Mouse (Mus musculus) small intestine, adult 2 months (tissue): Measurements from ENCODE around the gene Ccdc162. TPM values are rescaled to one million over a fixed set of nuclear protein-coding genes. Genes with fewer than 3 reads are reported as not detected.
A peak's percentile ranks its signal among the peaks of the same experiment; 100 is the strongest.
"Not testable (repeated sequence)": the region's sequence is repeated elsewhere in the genome, so short reads cannot be mapped to it uniquely, and the experiment has no call there.

ENCODE experiments used
- H3K27ac ChIP-seq: fragments of 200-500 bp; 2 replicates; pipeline ENCODE4 v1.5.1; 2012; ENCODE audit warnings: low read depth, low read length, control low read depth, inconsistent platforms; ENCODE audit not compliant: insufficient read depth
- H3K27me3 ChIP-seq: fragments of 200-500 bp; 2 replicates; pipeline ENCODE4 v1.6.1; 2012; ENCODE audit warnings: mild to moderate bottlenecking, moderate library complexity, low read length, inconsistent platforms; ENCODE audit not compliant: control insufficient read depth, insufficient read depth
- H3K36me3 ChIP-seq: fragments of 200-500 bp; 2 replicates; pipeline ENCODE4 v1.6.1; 2012; ENCODE audit warnings: mild to moderate bottlenecking, low read length, control low read depth, inconsistent platforms; ENCODE audit not compliant: control insufficient read depth, insufficient read depth
- H3K4me1 ChIP-seq: fragments of 200-500 bp; 2 replicates; pipeline ENCODE4 v1.6.1; 2012; ENCODE audit warnings: low read length, inconsistent platforms, mixed read lengths; ENCODE audit not compliant: control insufficient read depth, insufficient read depth, insufficient read length
- H3K4me3 ChIP-seq: fragments of 200-500 bp; 2 replicates; pipeline ENCODE4 v1.5.1; 2012; ENCODE audit warnings: low read depth, mild to moderate bottlenecking, control low read depth, inconsistent platforms, low read length, moderate library complexity
- CTCF ChIP-seq: fragments of 200-500 bp; IDR thresholded peaks from 2 replicates; pipeline ENCODE4 v1.5.1; 2012; ENCODE audit warnings: low read depth, mild to moderate bottlenecking, control low read depth, inconsistent platforms, low read length, moderate library complexity, mixed read lengths; ENCODE audit not compliant: insufficient replicate concordance, insufficient read length; ENCODE audit errors: extremely low read depth
- POLR2A ChIP-seq: fragments of 200-500 bp; IDR thresholded peaks from 2 replicates; pipeline ENCODE4 v1.6.1; 2012; ENCODE audit warnings: low read depth, mild to moderate bottlenecking, control low read depth, inconsistent platforms, low read length, moderate library complexity
- WGBS: fragments of 180-500 bp; shearing (Covaris S2); methylation state at CpG from one replicate; pipeline ENCODE4 v1.1.7; 2018; 5-methylcytosine and 5-hydroxymethylcytosine counted together
- polyA plus RNA-seq: library from polyadenylated mRNA; depleted of rRNA; stranded (reverse); fragments of >200 nt; gene quantifications from 2 replicates; pipeline ENCODE4 v1.2.3, GENCODE M21; 2012

Ccdc162 gene
- polyA plus RNA-seq, 1 experiment = 0.08 TPM

DNA sequence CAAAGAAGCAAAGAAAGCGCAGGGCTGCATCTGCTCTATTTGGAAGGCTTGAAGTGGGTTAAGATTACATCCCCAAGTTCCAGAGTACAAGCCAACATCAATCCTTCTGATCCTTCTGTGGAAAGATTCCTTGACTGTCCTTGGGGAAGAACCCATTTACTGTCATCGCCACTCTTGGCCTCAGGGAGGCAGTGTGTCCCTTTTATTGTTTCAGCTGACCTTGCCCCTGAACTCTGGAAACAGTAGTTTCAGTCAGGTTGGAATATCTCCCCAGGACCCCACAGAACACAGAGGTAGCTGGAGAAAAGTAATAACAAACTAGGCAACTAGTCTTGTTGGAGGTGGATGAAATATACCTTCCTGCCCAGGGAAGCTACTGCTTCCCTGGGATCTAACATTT lies 207.3 kb downstream of the Ccdc162 start:
- TF ChIP-seq POLR2A = no peak
- TF ChIP-seq CTCF = peak; percentile 35; the same call in 1 of the 2 replicates
- whole genome bisulfite sequencing = 50% methylated on average over 2 of the region's 2 CpGs
- Histone ChIP-seq H3K27me3 (no peaks in the 10 kb centered on the region), H3K4me3 (no peak overlapping the region), H3K4me1 (no peaks in the 10 kb centered on the region), H3K27ac (no peak overlapping the region), H3K36me3 (no peaks in the 10 kb centered on the region)

DNA sequence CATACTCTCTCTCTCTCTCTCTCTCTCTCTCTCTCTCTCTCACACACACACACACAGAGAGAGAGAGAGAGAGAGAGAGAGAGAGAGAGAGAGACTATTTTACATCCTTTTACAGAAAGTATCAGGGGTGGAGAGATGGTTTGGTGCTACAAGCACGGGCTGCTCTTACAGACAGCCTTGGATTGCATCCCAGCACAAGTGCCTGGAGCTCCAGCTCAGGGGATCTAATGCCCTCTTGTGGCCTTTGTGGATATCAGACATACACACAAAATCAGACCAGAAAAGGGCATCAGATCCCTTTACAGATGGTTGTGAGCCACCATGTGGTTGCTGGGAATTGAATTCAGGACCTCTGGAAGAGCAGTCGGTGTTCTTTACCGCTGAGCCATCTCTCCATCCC lies 211.0 kb downstream of the Ccdc162 start:
- not testable (repeated sequence) for H3K27me3 ChIP-seq, H3K36me3 ChIP-seq, H3K27ac ChIP-seq, H3K4me1 ChIP-seq, H3K4me3 ChIP-seq
- TF ChIP-seq CTCF = peak; percentile 71; the same call in 1 of the 2 replicates
- WGBS = 4% methylated on average over 3 of the region's 3 CpGs

DNA sequence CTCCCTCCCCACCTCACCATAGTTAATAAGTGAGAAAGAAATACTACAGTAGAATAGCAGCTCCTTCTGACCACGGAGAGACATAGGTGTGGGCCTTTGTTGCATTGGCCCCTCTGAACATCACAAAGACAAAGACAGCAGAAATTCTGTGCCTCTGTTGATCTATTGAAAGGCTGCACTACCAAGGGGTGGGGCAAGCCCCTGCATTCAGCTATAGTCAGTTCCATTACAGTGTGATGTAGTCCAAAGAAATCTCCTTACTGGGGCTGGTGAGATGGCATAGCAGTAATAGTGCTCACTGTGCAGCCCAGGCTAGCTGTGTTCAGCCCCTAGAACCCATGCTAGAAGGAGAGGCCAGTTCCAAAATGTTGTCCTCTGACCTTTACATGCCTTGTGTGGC lies 211.4 kb downstream of the Ccdc162 start:
- Histone ChIP-seq H3K27ac (no peak overlapping the region), H3K4me1 (no peaks in the 10 kb centered on the region), H3K4me3 (no peak overlapping the region), H3K36me3 (no peaks in the 10 kb centered on the region), H3K27me3 (no peaks in the 10 kb centered on the region)
- no peak for TF ChIP-seq POLR2A
- no peak for TF ChIP-seq CTCF
- 88% methylated on average over 1 of the region's 1 CpGs for WGBS

DNA sequence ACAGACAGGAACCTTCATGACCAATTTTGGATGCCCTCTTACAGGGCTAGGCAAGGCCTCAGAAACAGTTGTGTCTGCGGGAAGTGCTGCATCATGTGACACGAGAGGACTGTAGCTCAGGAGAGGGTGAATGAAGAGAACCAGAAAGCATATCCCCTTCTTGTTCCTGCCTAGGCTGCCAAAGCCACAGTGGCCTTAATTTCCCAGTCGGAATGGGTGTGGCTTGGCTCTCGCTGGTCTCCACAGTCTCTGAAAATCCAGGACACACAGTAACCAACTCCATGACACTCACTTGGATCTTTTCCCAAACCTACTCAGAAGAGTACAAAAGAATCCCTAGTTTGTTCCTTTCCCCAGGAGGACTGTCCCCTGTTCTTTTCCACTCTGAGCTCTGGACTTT lies 215.5 kb downstream of the Ccdc162 start:
- TF ChIP-seq CTCF (no peak), POLR2A (no peak)
- Histone ChIP-seq H3K4me1 (no peaks in the 10 kb centered on the region), H3K27ac (no peak overlapping the region), H3K27me3 (no peaks in the 10 kb centered on the region), H3K36me3 (no peaks in the 10 kb centered on the region), H3K4me3 (no peak overlapping the region)
- WGBS = 34% methylated on average over 4 of the region's 4 CpGs

DNA sequence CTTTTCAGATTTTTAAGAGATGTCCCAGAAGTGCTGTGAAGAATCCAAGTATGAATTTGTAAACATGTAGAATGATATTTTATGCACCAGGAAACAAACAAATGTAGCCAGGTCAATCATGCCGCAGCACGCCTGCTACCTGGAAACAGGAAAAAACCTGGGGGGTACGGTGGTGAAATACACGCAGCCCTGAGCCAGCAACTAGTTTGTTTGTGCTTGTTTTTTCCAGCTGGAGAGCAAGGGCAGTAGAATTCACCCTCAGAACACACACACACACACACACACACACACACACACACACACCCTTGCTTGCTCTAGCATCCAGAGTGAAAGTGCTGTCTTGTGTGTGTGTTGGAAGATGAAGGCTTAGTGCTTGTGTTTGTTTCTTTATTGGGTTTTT lies 225.3 kb downstream of the Ccdc162 start:
- TF ChIP-seq POLR2A (no peak), CTCF (no peak)
- peaks cover 19% of the 10 kb centered on the region for H3K36me3 ChIP-seq
- no peaks in the 10 kb centered on the region for H3K27me3 ChIP-seq
- no peak overlapping the region for H3K4me3 ChIP-seq
- H3K27ac ChIP-seq = no peak overlapping the region
- WGBS = 10% methylated on average over 4 of the region's 4 CpGs
- peaks cover 19% of the 10 kb centered on the region for H3K4me1 ChIP-seq

DNA sequence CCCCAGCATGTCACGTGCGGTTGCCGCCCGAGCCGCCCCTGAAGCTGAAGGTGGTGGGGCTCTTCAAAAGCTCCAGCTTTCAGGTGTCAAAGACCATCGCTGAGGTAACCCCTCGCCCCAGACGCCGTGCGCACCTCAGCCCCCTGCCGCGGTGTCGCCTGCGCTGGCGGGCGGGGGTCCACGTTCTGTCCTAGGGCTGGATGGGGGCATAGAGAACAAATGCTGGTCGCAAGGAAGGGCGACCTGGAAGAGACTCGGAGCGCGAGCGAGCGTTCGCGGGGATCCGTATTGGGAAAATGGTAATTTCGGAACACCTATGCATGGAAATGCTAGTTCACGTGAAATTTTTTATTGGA lies 225.9 kb downstream of the Ccdc162 start:
- Histone ChIP-seq H3K4me3 (peak overlapping the region; percentile 85), H3K27ac (no peak overlapping the region), H3K4me1 (peaks cover 19% of the 10 kb centered on the region), H3K36me3 (peaks cover 25% of the 10 kb centered on the region), H3K27me3 (no peaks in the 10 kb centered on the region)
- under 1% methylated on average over 29 of the region's 29 CpGs for WGBS
- TF ChIP-seq CTCF (no peak), POLR2A (no peak)

DNA sequence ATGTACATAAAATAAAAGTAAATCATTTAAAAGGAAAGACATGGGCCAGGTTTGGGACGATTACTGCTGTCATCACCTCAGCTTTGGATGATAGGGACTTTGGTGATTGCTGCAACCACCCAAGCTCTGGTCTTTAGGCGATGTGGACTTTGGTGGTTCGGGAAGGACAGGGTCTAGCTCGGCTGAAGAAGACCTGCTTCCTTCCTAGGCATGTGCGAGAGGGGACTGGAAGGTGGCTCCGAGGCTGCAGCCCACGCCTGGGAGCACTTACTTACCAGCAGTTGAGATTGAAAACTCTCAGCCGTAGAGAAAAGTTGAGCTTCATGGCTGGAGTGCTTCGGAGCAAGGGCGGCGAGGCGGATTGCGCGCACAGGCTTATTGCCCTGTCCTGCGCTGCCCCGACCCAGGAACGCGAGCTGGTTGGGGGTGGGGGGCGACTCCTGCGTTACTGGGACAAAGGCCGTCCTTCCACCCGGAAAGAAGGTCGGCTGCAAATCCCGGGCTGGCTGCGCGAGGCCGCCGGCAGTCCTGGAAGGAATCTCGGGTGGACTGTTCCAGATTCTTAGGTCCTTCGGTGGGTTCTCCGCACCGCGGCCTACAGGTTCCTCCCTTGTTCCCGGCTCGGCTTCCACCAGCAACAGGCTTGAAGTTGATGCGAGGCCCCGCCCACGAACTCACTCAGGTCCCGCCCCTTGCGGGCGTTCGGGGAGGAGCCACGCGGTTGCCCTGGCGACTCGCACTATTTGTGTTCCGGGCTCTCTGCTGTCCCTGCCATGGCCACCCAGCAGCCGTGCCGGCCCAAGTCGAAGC lies 226.5 kb downstream of the Ccdc162 start, which contains the start of the genes Smpd2 and Ppil6:
TSS of gene Smpd2 (minus strand) at position 662 of the 810 bp plus-strand sequence.
TSS of gene Ppil6 (plus strand) at position 732 of the 810 bp plus-strand sequence.
- peaks cover 19% of the 10 kb centered on the region for H3K4me1 ChIP-seq
- TF ChIP-seq POLR2A = peak; percentile 92
- TF ChIP-seq CTCF = no peak
- WGBS = under 1% methylated on average over 50 of the region's 50 CpGs
- H3K4me3 ChIP-seq = peak within 1 kb of the TSS; percentile 85
- H3K27ac ChIP-seq = peak within 1 kb of the TSS; percentile 87
- no peaks in the 10 kb centered on the region for H3K27me3 ChIP-seq
- peaks cover 27% of the 10 kb centered on the region for H3K36me3 ChIP-seq
